Mouse (Mus musculus) kidney, postnatal 10 days (tissue): Measurements from ENCODE around the gene Dnhd1.

Experiments used
- DNase-seq: peaks from one replicate; pipeline ENCODE4 v3.0.0; 2021; ENCODE audit warnings: mixed read lengths

Dnhd1 gene

DNA sequence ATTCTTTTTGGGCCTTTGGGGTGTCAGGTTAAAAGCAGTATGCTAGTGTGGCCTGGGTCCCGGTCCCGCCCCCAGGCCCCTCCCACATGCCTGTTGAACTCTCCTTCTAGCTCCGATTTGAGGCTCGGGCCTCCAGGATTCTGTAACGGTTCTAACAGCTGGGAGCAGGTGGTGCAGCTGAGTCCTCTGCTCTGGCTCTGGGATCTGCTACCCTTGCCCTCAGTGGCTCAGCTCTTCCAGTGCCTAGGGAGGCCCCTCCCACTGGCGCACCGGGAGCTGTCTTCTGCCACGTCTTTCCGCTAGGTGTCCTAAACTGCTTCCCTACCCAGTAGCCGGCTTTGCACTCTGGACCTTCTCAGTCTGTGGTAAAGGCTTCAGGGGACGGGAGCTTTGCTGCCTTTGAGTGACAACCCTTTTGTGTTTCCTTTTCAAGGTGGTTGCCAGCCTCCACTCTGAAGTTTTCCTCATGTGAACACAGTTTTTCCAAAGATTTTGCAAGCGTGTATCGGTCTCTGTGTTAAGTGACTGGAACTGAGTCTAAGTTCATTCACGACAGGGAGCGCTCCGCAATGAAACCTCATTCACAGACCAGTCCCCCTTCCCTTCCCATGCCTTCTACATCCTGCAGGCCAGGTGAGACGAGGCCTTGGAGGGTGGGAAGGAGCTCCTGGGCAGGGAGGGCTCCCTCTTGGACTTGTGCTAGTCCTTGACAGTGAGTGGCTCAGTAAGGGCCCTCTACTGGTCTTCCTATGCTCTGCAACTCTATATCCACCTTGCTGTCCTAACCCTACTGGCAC, at the start of gene Dnhd1:
TSS of gene Dnhd1 (plus strand) at position 189 of the 797 bp plus-strand sequence.
- DNase-seq: peak; percentile 87

DNA sequence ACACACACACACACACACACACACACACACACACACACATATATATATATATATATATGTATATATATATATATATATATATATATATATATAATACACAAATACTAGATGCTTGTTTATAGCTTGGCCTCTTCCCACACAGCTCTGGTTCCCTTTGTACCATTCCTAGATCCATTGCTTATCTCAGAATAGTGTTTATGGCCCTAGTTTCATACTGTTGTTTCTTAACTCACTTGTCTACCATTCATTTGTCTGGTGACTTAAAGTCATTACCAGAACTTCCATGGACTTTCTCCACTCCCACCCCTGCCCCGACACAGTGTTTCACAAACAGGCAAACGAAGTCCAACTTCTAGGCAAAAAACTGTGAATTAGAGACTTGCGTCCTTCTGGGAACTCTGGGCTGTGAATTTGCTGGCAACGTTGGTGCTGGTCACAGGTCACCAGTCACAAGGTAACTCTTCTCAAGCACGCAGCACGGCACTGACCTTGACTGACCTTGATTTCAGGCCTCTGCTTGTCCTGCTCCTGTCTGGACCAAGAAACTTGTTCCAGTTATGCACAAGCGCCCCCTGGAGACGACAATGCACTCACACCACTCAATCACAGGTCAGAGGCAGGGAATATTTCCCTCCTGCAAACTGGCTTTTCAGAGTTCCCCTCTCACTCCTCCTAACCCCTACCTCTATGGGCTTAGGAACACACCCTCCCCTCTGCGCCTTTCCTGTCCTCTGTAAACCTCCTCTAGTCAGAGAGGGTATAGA, 47.6 kb upstream of the Dnhd1 start:
- DNase-seq: peak; percentile 91

DNA sequence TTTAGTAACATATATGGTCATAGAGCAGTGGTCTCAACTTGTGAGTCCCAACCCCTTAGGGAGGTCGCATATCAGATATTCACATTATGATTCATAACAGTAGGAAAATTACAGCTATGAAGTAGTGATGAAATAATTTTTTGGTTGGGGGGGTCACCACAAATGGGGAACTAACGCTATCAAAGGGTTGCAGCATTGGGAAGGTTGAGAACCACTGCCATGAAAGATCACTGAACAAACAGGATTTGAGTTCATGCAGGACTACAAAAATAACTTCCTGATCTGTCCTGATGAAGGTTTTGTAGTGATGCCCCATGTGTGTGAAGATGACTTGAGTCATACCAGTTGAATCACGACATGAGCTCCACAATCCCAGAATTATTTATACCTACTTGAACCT, 42.2 kb upstream of the Dnhd1 start:
- DNase-seq: no peak

DNA sequence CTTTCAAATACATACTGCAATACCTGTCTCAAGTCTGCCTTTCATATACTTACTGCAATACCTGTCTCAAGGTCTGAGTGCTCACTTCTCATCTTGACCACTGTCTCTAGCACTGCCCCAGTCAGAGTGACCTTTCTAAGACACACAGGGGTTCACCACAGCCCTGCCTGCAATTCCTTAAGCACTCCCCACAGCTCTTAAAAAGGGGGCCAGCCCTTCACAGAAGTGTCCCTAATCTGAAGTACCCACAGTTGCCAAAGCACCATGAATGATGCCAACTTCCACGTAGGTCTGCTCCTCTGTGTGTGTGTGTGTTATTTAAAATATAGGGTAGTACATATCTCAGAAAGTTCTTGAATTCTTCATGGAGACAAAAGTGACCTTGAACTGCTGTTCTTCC, 38.9 kb upstream of the Dnhd1 start:
- DNase-seq: no peak

DNA sequence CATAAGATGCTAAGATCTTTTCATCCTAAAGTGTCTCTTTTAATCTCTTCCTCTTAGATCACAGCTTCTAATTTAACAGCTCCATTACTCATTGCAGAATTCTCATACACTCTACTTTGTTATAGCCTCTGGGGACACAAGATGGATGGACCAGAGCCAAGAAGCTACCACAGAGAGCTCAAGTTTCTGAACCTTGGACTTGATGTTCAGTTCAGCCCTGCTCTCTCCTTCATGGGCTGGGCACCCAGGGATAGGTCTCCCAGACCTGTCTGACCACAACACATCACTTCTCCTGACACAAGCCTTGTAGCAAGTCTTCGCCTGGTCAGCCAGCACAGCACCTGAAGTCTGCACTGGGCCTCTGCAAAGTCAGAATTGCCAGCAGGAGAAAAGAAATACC, 36.2 kb upstream of the Dnhd1 start:
- DNase-seq: peak; percentile 38

DNA sequence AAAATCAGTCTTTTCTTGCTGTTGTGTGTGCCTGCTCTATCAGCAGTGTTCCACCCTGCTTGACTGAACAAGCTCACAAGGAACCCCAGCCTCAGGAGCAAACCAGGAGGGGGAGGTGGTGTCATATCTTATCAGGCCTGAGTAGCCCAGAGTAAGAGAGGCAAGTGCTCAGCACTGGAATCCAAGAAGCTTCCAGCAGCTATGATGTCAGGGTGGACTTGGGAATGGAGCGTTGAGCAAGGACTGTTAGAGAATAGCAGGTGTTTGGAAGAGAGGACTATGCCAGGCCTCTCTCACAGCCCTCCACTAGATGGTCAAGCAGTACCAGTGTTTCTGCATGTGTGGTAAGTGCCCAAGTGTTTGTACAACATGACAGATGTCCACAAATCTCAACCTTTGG, 34.9 kb upstream of the Dnhd1 start:
- no peak for DNase-seq

DNA sequence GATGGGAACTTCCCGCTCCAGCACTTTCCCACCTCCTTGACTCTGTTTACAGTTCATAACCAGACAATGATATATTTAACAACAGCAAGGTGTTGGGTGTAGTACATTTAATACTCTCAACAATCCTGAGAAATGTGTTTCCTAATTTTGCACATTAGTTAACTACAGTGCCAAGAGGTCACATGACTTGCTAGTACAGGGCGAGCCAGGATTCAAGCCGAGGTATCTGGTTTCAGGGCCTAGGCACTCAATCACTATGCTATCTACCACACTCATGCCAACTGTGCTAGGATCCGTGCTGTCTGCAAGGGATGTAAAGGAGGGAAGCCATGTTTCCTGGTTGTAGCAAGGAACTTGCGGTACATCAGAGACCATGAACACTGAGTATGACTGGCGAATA, 34.1 kb upstream of the Dnhd1 start:
- no peak for DNase-seq

DNA sequence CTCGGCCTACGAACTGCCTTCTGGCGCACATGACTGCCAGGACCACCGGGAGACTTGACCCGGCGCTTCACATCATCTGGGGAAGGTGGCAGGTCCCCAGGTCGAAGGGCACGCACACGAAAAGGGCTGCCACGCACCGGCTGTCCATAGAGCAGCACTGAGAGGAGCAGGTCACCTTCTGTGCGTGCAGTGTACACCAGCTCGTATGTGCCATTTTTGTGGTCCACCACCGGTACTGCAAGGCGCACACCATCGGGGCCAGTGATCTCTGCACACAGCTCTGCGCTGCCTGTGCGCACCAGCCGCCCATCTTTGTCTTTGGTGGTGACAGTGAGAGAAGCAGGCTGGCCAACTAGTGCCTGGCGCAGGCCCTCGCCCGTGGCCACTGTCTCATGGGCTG, 32.8 kb upstream of the Dnhd1 start:
- DNase-seq: no peak

DNA sequence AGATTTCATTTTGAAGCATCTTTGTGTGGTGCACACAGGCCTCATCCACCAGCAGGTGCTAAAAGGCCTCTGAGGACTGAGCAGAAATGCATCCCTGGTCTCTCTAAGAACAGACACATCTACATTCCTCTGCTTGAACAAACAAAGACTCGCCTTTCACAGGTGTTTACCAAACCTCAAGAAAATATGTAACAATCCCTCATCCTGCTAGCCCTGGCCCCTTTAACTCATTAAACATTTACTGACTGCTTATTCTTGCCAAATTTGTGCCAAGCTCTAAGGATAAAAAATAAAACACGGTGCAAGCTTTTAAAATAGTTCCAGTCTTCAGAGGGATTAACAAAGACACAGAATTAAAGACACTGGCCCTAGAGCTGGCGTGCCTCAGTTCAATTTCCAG, 30.9 kb upstream of the Dnhd1 start:
- no peak for DNase-seq

DNA sequence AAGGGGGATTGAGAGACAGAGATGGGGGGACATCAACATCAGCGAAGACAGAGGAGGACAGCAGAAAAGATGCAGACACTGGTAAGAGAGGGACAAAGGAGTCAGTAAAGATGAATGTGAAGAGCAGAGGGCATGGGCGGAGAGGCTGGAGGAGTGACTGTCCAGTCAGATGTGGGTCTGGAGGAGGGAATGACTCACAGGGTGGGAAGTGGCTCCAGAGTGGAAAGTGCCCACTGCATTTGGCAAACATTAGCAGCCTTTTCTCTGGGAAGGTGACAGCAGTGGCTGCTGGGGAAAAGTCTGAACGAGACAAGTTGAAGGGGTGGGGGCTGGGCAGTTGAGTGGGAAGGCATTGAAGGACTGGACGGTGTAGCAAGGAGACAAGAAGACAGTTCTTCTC, 29.6 kb upstream of the Dnhd1 start:
- DNase-seq: peak; percentile 32

DNA sequence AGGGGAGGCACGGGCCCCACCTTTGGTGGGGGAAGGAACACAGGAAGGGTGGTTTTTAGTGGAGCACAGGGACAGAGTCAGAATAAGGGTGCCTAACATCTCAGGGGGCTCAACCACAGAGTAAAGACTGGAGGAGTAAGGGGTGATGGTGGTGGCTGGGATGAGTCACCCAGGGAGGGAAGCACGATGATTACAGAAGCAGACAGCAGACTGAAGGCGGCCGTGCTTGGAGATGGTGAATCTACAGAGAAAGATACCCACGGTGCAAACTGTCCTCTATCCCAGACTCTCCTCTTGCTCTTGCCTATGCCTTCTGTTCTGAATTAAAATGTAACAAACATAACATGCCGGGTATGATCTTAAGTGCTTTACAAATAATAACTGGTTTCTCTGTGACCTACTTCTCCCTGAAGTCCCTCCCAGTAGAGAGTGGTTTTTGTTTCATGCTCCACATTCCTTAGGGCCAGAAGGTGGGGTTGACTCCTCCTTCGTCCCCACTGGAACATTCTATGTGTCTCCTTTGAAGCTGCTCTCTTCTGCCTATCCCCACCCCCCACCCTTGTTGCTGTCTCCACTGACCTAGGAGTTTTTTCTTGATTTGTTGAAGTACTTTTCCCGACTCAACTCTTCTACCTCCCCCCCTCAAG, 28.9 kb upstream of the Dnhd1 start:
- DNase-seq: no peak

DNA sequence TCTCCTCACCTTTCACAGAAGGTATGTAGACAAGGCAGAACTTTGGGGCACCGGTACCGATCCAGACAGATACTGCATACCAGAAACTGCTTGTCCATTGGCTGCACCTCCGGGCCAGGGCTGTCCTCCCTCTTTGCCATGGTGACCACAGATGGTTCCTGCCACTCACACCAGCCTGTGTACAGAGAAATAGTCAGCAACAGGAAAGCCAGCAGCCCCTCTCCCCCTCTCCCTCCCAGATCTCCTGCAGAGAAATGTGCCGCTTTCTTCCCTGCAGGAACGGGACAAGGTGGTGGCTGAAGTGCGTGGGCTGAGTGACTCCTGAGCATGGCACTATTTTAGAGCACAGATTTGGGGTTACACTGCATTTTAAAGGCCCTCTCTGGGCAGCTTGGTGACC, 25.2 kb upstream of the Dnhd1 start:
- DNase-seq: peak; percentile 29

DNA sequence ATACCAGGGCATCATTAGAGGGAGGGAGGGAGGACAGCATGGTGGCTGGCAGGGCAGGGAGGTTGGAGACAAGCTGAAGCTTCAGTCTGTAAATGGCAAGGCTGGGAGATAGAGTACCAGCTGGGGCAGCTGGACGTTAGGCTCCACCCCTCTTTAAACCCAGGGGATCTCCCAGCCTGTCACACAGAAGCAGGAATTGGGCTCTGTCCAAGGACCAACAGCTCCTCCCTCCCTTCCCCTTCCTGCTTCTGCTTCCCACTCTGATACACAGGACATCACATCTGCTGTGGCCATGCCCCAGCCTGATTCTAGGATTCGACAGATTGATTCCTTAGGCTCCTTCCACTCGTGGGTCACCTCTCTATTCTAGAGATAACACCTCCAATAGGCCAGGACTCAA, 22.0 kb upstream of the Dnhd1 start:
- DNase-seq: peak; percentile 85

DNA sequence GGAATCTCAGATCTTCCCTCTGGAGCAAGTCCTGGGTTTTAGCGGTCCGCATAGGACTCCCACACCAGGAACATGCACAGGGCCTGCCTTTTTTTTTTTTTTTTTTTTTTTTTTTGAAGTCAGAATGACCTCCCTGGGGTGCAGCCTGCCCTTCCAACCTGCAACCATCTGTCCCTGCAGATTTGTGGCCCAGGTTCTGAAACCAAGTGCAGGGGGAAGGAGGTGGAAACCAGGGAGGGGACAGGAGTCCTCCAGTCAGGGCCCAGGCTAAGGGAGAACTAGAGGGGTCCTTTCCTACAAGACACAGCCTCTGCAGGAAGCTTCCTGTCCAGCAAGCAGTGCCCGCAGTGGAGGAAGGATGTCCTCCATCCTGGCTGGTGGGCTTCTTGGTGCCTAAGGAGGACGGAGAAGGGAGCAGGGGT, 18.1 kb upstream of the Dnhd1 start:
- peak; percentile 49 for DNase-seq

DNA sequence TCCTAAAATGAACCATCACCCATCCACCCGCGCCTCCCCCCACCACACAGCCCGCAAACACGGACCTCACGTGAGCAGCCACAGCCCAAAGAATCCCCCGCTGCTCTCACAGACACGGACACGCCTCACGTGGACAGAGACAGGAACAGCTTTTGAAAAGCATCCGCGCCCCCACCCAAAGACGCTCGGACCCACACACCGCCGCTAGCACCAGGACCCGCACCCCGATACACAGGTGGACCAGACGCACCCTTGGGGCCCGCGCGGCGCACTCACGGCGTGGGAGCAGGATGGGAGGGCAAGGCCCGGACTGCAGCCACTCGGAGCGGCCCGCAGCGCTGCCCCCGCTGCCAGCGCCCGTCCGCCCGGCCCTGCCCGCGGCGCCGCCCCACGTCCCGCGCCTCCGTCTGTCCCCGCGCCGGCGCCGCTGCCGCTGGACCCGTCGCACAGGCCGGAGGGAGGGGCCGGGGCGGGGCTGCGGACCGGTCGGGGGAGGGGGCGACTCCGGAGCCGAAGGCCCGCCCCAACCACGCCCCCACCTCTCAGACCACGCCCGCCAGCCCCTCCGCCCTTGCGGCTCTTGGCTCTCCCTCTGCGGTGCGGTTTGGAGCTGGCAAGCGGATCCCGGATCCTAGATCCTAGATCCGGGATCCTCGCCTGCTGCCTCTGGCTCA, 17.4 kb upstream of the Dnhd1 start, which contains the start of gene Trim3:
TSS of gene Trim3 (minus strand) at position 445 of the 674 bp plus-strand sequence.
- DNase-seq: peak; percentile 97

DNA sequence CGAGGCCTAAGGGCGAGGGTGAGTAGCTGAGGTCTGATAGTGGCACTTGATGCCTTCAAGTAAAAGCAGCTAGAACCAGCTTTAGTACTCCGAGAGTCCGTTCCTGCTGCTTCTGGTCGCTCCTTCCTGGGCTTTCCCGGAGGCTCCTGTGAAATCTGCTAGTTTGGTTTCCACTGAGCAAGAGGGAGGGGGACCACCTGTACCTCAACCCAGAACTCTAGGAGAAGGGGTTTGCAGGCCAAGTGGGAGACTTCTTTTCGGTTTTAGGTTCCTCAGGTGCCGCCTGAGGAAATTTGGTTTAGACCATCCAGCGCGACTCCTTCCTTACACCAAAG, 16.9 kb upstream of the Dnhd1 start:
- no peak for DNase-seq

DNA sequence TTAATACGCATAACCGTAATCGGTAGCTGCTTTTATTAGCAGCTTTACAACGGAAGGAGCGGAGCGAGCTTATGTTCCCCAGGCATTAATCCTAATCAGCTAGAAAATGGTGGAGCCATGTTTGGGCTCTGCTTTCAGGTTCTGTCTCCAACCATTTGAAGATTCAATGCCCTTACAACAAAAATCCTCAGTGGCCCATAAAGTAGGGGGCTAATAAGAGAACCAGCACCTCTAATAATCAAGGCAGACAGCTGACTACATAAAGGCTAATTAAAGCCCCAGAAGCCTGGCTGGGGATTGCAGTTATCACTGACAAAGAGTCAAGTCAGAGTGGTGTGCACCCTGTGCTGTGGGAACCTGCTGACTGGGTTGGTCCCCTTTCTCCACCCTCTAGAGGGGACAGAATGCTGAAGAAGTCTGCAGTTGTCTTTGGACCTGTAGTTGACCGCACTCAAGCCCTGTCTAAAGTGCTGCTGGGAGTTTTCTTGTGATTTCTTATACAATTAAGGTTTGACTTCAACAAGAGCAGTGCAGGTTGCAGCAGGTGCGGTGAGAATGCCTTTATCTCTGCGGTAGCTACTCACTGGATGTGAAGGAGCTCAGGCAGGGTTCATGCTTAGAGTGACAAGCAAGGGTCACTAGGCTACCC, 16.2 kb upstream of the Dnhd1 start:
- peak; percentile 13 for DNase-seq

DNA sequence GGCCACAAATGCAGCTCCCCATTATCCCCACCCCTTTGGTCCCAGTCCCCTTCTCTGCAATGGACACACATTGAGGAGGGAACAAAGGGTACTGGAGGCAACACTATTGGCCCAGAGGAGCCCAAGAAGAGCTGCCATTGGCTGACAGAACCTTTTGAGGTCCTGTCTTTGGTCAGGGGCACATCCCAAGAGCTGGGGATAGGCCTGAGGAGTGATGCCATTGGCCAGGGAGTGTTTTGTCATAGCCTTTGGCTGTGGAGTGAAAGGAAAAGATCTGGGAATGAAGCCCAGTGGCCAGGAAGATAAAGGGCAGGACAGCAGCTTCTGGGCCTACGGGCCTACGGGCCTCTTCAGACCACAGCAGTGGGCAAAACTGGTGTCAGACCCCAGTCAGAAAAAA, 14.9 kb upstream of the Dnhd1 start:
- no peak for DNase-seq

DNA sequence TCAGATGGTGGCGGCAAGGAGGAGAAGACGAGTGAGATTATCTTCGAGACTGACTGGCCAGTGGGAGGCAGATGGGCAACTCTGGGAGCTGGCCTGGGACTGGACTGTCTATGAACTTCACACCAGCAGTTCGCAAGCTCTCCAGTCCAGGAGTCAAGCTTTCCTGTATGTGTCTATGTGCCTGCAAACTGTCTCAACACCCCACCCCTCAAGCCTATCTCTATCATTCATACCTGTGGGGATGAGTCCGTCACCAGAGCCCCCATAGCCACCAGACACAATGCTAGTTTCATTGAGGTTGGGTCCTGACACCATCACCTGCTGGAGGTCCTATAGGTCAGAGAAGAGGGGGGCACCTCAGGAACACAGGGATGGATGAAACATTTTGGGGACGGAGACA, 11.9 kb upstream of the Dnhd1 start:
- no peak for DNase-seq

DNA sequence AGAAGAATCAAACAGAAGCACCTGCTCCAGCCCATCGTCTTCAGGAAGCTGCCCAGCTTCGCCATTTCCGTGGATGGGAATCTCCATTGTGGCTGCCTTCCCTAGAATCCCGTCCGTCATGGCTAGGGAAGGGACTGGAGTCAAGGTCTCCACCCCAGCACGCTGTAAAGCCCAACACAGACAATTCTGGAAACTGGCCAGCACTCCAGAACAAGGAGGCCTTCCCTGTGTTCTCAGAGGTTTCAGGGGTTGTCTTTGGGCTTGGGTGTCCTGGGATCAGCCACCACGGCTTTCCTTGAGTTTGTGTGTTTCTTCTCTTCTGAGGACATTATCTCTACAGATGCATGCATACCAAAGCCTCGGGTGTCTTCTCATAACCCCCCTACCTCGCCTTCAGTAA, 11.3 kb upstream of the Dnhd1 start:
- DNase-seq: peak; percentile 42

DNA sequence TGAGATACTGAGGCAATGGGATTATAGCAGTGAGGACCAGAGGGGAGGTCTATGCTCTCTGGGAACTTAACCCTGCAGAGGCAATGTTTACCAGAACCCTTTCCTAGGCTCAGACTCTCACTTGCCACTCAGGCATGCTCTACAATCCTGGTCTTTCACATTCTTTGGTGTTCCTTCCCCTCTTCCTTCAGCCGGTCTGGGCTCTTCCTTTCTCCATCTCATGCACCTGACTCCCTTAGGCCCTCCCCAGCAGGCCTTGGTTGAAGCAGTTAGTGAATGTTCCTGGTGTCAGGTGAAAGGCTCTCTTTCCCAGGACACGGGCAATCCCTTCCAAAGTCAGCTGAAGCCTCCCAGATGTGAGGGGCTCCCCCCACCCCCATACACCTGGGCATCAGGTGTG, 10.9 kb upstream of the Dnhd1 start, which contains the start of gene Timm10b:
TSS of gene Timm10b (plus strand) at position 301 of the 400 bp plus-strand sequence.
- no peak for DNase-seq

DNA sequence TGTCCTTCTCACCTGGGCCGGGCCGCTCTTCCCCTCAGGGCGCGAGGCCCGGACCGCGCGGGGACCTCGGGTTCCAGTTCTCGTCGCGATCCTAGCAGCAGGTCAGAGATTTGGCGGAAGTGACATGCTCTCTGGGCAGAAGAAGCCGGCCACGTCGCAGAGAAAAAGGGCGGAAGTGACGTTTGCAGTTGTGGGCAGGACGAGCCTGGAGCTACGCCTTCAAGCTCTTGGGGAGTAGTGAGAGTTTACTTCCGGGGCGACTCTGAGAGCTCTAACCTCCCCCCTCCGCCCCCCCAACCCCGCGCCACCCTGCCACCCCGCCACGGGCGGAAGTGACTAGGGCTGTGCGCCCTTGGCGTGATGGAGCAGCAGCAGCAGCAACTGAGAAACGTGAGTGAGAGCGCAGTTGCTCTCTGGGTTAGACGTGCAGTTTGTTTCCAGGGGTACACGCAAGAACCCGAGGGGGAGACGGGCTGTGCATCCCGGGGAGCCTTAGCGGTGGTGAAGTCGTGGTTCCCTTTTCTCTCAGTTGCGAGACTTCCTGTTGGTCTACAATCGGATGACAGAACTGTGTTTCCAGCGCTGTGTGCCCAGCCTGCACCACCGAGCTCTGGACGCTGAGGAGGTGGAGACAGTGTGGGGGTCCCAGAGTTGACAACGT, 10.3 kb upstream of the Dnhd1 start, which contains the start of the genes Arfip2 and Gm45799:
TSS of gene Arfip2 (minus strand) at position 184 of the 661 bp plus-strand sequence.
TSS of gene Gm45799 (plus strand) at position 320 of the 661 bp plus-strand sequence.
- peak; percentile 98 for DNase-seq
